In the genomic region with DNA sequence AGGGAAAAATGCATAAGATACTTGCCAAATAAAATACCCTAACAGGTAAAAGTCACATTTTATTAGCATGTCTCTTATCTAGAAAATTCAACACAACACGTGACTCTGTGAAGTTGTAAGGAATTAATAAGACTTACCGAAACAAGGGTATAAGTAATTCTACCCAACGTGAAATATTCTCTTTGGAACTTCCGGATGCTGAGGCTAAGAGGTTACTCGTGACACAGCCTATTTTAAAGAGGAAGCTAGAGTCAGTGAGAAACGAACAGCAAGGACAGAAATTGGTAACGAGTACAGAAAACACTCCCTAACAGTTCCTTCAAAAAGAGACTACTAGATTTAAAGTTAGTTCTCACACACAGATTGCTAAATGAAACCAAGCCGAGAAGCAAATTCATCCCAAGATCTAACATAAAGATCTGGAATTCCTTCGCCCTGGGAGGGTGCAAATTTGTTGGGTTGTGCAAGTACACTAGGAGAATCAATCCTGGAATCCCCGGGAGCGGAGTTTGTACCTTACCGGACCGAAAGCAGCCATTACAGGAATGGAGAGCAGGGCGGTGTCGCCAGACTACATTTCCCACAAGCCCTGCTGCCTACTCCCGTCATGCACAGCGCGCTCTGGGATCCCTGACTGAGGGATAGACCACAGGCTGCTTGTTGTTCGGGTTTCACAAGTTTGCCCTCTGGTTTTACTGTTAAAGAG, we compare ENCODE assay signal across 8 mouse cellular contexts. TPM values are rescaled to one million over a fixed set of nuclear protein-coding genes. Genes with fewer than 3 reads are reported as not detected.
DNase-seq lines count a peak whose midpoint lies in the region; ATAC-seq and TF ChIP-seq lines count a peak whose summit lies in the region.

2610001J05Rik (minus strand) TSS at position 600 of the 706 bp plus-strand sequence.

- peaks cover 8% of the 10 kb centered on the region for H3K36me3 ChIP-seq in forebrain, embryonic 10.5 days (replicated peaks)
- no peaks in the 10 kb centered on the region; the same call in 1 of the 2 replicates for H3K36me3 ChIP-seq in heart, embryonic 15.5 days
- H3K36me3 ChIP-seq in liver, embryonic 14.5 days (replicated peaks; ENCODE audit: control insufficient read depth, insufficient read depth, low read depth), result no peaks in the 10 kb centered on the region; the same call in 1 of the 2 replicates
- no peaks in the 10 kb centered on the region for H3K36me3 ChIP-seq in neural tube, embryonic 11.5 days (ENCODE audit: control insufficient read depth, insufficient read depth, low read length)
- no peaks in the 10 kb centered on the region for H3K36me3 ChIP-seq in stomach, postnatal 0 days (ENCODE audit: control insufficient read depth, insufficient read depth, low read length)

- peaks cover 12% of the 10 kb centered on the region for H3K4me1 ChIP-seq in forebrain, embryonic 10.5 days
- H3K4me1 ChIP-seq in heart, embryonic 15.5 days (replicated peaks), result peaks cover 10% of the 10 kb centered on the region
- H3K4me1 ChIP-seq in liver, embryonic 14.5 days (replicated peaks; ENCODE audit: control insufficient read depth in 2 of 2, insufficient read depth in 2 of 2, low read length in 1 of 2), result peaks cover 3 to 9% of the 10 kb centered on the region in 2 experiments
- 0 out of 2 replicates have a peak, but pooled peaks cover 2% of the 10 kb centered on the region for H3K4me1 ChIP-seq in neural tube, embryonic 11.5 days (ENCODE audit: control insufficient read depth, insufficient read depth, low read length)
- H3K4me1 ChIP-seq in stomach, postnatal 0 days (replicated peaks; ENCODE audit: control insufficient read depth, insufficient read depth), result no peaks in the 10 kb centered on the region; the same call in 1 of the 2 replicates

- no peaks in the 10 kb centered on the region for H3K9me3 ChIP-seq in forebrain, embryonic 10.5 days
- no peaks in the 10 kb centered on the region for H3K9me3 ChIP-seq in heart, embryonic 15.5 days (replicated peaks)
- no peaks in the 10 kb centered on the region for H3K9me3 ChIP-seq in liver, embryonic 14.5 days (ENCODE audit: control insufficient read depth, low read length)
- H3K9me3 ChIP-seq in neural tube, embryonic 11.5 days (ENCODE audit: control insufficient read depth, low read length), result no peaks in the 10 kb centered on the region
- no peaks in the 10 kb centered on the region for H3K9me3 ChIP-seq in stomach, postnatal 0 days (ENCODE audit: control insufficient read depth, low read length)

- DNase-seq in CD8-positive naive resting alpha-beta T cell, adult 2 months (ENCODE audit: low read depth in 2 of 2, low spot score in 2 of 2), result peak; percentile 79 to 83
- DNase-seq in c-Kit-positive CD71-negative TER-119-negative erythroid progenitor cells, embryonic 14.5 days (ENCODE audit: low read depth), result peak; percentile 80
- DNase-seq in forebrain, embryonic 10.5 days (ENCODE audit: extremely low spot score, low spot score), result peak; percentile 87
- DNase-seq in kidney, postnatal 25 days, result peak; percentile 92 to 96
- peak; percentile 80 to 86 (median 82) for DNase-seq in liver, embryonic 14.5 days (ENCODE audit: low read depth in 3 of 3, low spot score in 3 of 3)
- DNase-seq in neural tube, embryonic 11.5 days (ENCODE audit: low spot score), result peak; percentile 89
- peak; percentile 92 for DNase-seq in stomach, postnatal 0 days (ENCODE audit: low spot score)

- TF ChIP-seq EP300 in liver, embryonic 14.5 days (IDR thresholded peaks at IDR 0.05; ENCODE audit: low read depth), result no peak
- TF ChIP-seq EP300 in stomach, postnatal 0 days (optimal IDR thresholded peaks at IDR 0.05), result no peak

- peak; percentile 100 for ATAC-seq in heart, embryonic 15.5 days (replicated peaks; ENCODE audit: insufficient number of reproducible peaks, insufficient read depth, low FRiP score, low read depth)
- ATAC-seq in liver, embryonic 14.5 days (ENCODE audit: insufficient read depth), result peak; percentile 100
- ATAC-seq in neural tube, embryonic 11.5 days (ENCODE audit: insufficient read depth, low FRiP score, low TSS enrichment), result peak; percentile 99
- ATAC-seq in stomach, postnatal 0 days (ENCODE audit: low FRiP score, low TSS enrichment), result peak; percentile 100

- no peak for TF ChIP-seq CTCF in liver, embryonic 14.5 days (IDR thresholded peaks at IDR 0.05; ENCODE audit: low read depth)
- no peak; the same call in 1 of the 2 replicates for TF ChIP-seq CTCF in stomach, postnatal 0 days (IDR thresholded peaks at IDR 0.05; ENCODE audit: low read depth)

- H3K4me2 ChIP-seq in heart, embryonic 15.5 days, result peak within 1 kb of the TSS; percentile 58
- H3K4me2 ChIP-seq in liver, embryonic 14.5 days (ENCODE audit: low read depth), result peak within 1 kb of the TSS; percentile 64
- H3K4me2 ChIP-seq in neural tube, embryonic 11.5 days (ENCODE audit: low read depth), result peak within 1 kb of the TSS; percentile 48
- peak within 1 kb of the TSS; percentile 57 for H3K4me2 ChIP-seq in stomach, postnatal 0 days (replicated peaks; ENCODE audit: low read depth)

- peak within 1 kb of the TSS; percentile 87 for H3K27ac ChIP-seq in forebrain, embryonic 10.5 days
- peak within 1 kb of the TSS; percentile 90 for H3K27ac ChIP-seq in heart, embryonic 15.5 days
- H3K27ac ChIP-seq in liver, embryonic 14.5 days, result peak within 1 kb of the TSS; percentile 74
- 0 out of 2 replicates have a peak within 1 kb of the TSS, but pooled peaks have one; percentile 39 for H3K27ac ChIP-seq in neural tube, embryonic 11.5 days (ENCODE audit: low read depth, low read length)
- peak within 1 kb of the TSS; percentile 85 for H3K27ac ChIP-seq in stomach, postnatal 0 days (replicated peaks)

- H3K27me3 ChIP-seq in forebrain, embryonic 10.5 days (ENCODE audit: poor library complexity, severe bottlenecking), result no peaks in the 10 kb centered on the region
- no peaks in the 10 kb centered on the region for H3K27me3 ChIP-seq in heart, embryonic 15.5 days
- H3K27me3 ChIP-seq in liver, embryonic 14.5 days (ENCODE audit: control insufficient read depth, insufficient read depth, low read length), result no peaks in the 10 kb centered on the region
- no peaks in the 10 kb centered on the region for H3K27me3 ChIP-seq in neural tube, embryonic 11.5 days (ENCODE audit: control insufficient read depth, insufficient read depth, low read length)
- H3K27me3 ChIP-seq in stomach, postnatal 0 days (ENCODE audit: control insufficient read depth, insufficient read depth, low read length), result no peaks in the 10 kb centered on the region

- WGBS in forebrain, embryonic 10.5 days, result 2% methylated on average over 19 of the region's 19 CpGs
- WGBS in heart, embryonic 15.5 days, result under 1% methylated on average over 19 of the region's 19 CpGs
- WGBS in liver, embryonic 14.5 days (ENCODE audit: insufficient replicate concordance), result under 1% methylated on average over 19 of the region's 19 CpGs
- WGBS in neural tube, embryonic 11.5 days, result 2% methylated on average over 19 of the region's 19 CpGs
- WGBS in stomach, postnatal 0 days, result under 1% methylated on average over 19 of the region's 19 CpGs

- peak within 1 kb of the TSS; percentile 65 for H3K4me3 ChIP-seq in forebrain, embryonic 10.5 days
- peak within 1 kb of the TSS; percentile 75 for H3K4me3 ChIP-seq in heart, embryonic 15.5 days
- peak within 1 kb of the TSS; percentile 69 to 94 for H3K4me3 ChIP-seq in liver, embryonic 14.5 days (ENCODE audit: insufficient read depth in 1 of 2, low read depth in 2 of 2, low read length in 2 of 2)
- H3K4me3 ChIP-seq in neural tube, embryonic 11.5 days (ENCODE audit: low read depth, low read length), result peak within 1 kb of the TSS; percentile 55
- H3K4me3 ChIP-seq in stomach, postnatal 0 days (ENCODE audit: low read depth, low read length), result peak within 1 kb of the TSS; percentile 63

- peak within 1 kb of the TSS; percentile 76 for H3K9ac ChIP-seq in heart, embryonic 15.5 days
- peak within 1 kb of the TSS; percentile 84 for H3K9ac ChIP-seq in liver, embryonic 14.5 days (replicated peaks)
- peak within 1 kb of the TSS; percentile 70 for H3K9ac ChIP-seq in neural tube, embryonic 11.5 days (ENCODE audit: low read length)
- peak within 1 kb of the TSS; percentile 65 for H3K9ac ChIP-seq in stomach, postnatal 0 days (ENCODE audit: low read length)

RNA-seq across cellular contexts. Expression of gene 2610001J05Rik, which starts in this region (rescaled TPM):
- 98.0 and 99.4 TPM in 2 replicates for polyA plus RNA-seq in forebrain, embryonic 10.5 days (2016; fragmentation: Nextera tagmentation; extraction: Ambion mirVana)
- 110 and 118 TPM in 2 replicates for polyA plus RNA-seq in heart, embryonic 15.5 days (2015; fragmentation: Nextera tagmentation; extraction: Ambion mirVana)
- polyA plus RNA-seq in liver, embryonic 14.5 days (2012; rRNA removed), result 18.1 and 27.7 TPM in 2 replicates
- 27.8 and 27.9 TPM in 2 replicates for polyA plus RNA-seq in liver, embryonic 14.5 days (2014; fragmentation: Nextera tagmentation; extraction: Ambion mirVana)
- polyA plus RNA-seq in neural tube, embryonic 11.5 days (2014; fragmentation: Nextera tagmentation; extraction: Ambion mirVana), result 72.3 and 79.0 TPM in 2 replicates
- polyA plus RNA-seq in stomach, postnatal 0 days (2015; fragmentation: Nextera tagmentation; extraction: Ambion mirVana), result 112 and 113 TPM in 2 replicates

Comparison
In these comparisons a context has a peak if more than half of its experiments do, and no peak if none do; other contexts are left out.
1. Peak in every context shown above with its lines: DNase-seq, ATAC-seq, H3K4me3 ChIP-seq and H3K27ac ChIP-seq.
2. H3K27ac ChIP-seq: peak in every context shown above with its lines; median percentile 90 in heart, embryonic 15.5 days; 87 in forebrain, embryonic 10.5 days; 85 in stomach, postnatal 0 days; 74 in liver, embryonic 14.5 days; 39 in neural tube, embryonic 11.5 days.